Mouse (Mus musculus): ENCODE measurements around the gene Grsf1.
A peak's percentile ranks its signal among the peaks of the same experiment; 100 is the strongest.

Grsf1 gene

GRCm38 (mm10) chr5:88675443-88676387 is at the start of gene Grsf1:
TSS of gene Grsf1 (minus strand) at chr5:88676171.
- peak; percentile 86 for DNase-seq (ENCODE audit: low spot score)

GRCm38 (mm10) chr5:88724030-88724429 is 48.1 kb upstream of the Grsf1 start:
- peak; percentile 5 for DNase-seq (ENCODE audit: low spot score)

- no peak for DNase-seq (ENCODE audit: low spot score)
Observed at GRCm38 (mm10) chr5:88722213-88722600, 46.2 kb upstream of the Grsf1 start.

- peak; percentile 12 for DNase-seq (ENCODE audit: low spot score)
Observed at GRCm38 (mm10) chr5:88721565-88722212, 45.7 kb upstream of the Grsf1 start.

- DNase-seq (ENCODE audit: low spot score), result peak; percentile 2
Observed at GRCm38 (mm10) chr5:88721003-88721475, 45.1 kb upstream of the Grsf1 start.

- DNase-seq (ENCODE audit: low spot score), result peak; percentile 94
Observed at GRCm38 (mm10) chr5:88720116-88721002, 44.4 kb upstream of the Grsf1 start, which contains the start of gene Mob1b. TSS of gene Mob1b (plus strand) at chr5:88720855.

- no peak for DNase-seq (ENCODE audit: low spot score)
Observed at GRCm38 (mm10) chr5:88716983-88717382, 41.0 kb upstream of the Grsf1 start.

GRCm38 (mm10) chr5:88712328-88712727 is 36.4 kb upstream of the Grsf1 start:
- DNase-seq (ENCODE audit: low spot score), result no peak

- DNase-seq (ENCODE audit: low spot score), result no peak
Observed at GRCm38 (mm10) chr5:88711618-88712224, 35.8 kb upstream of the Grsf1 start.

- no peak for DNase-seq (ENCODE audit: low spot score)
Observed at GRCm38 (mm10) chr5:88711128-88711527, 35.2 kb upstream of the Grsf1 start.

GRCm38 (mm10) chr5:88703551-88703950 is 27.6 kb upstream of the Grsf1 start:
- no peak for DNase-seq (ENCODE audit: low spot score)

GRCm38 (mm10) chr5:88702041-88702440 is 26.1 kb upstream of the Grsf1 start:
- DNase-seq (ENCODE audit: low spot score), result no peak

GRCm38 (mm10) chr5:88699251-88699913 is 23.4 kb upstream of the Grsf1 start:
- no peak for DNase-seq (ENCODE audit: low spot score)

GRCm38 (mm10) chr5:88697291-88697690 is 21.3 kb upstream of the Grsf1 start:
- DNase-seq (ENCODE audit: low spot score), result no peak

GRCm38 (mm10) chr5:88693057-88693456 is 17.1 kb upstream of the Grsf1 start:
- DNase-seq (ENCODE audit: low spot score), result no peak

- no peak for DNase-seq (ENCODE audit: low spot score)
Observed at GRCm38 (mm10) chr5:88692586-88692985, 16.6 kb upstream of the Grsf1 start.

GRCm38 (mm10) chr5:88691506-88692095 is 15.6 kb upstream of the Grsf1 start:
- DNase-seq (ENCODE audit: low spot score), result no peak

GRCm38 (mm10) chr5:88690681-88691505 is 14.9 kb upstream of the Grsf1 start:
- DNase-seq (ENCODE audit: low spot score), result no peak

GRCm38 (mm10) chr5:88689279-88689938 is 13.4 kb upstream of the Grsf1 start:
- DNase-seq (ENCODE audit: low spot score), result no peak
